Mouse (Mus musculus): ENCODE measurements around the gene Kat8. TPM values are rescaled to one million over a fixed set of nuclear protein-coding genes. Genes with fewer than 3 reads are reported as not detected.
A peak's percentile ranks its signal among the peaks of the same experiment; 100 is the strongest.
"Not testable (repeated sequence)": the region's sequence is repeated elsewhere in the genome, so short reads cannot be mapped to it uniquely, and the experiment has no call there.

Kat8 gene
- total RNA-seq, 1 experiment = 35.1 TPM

GRCm38 (mm10) chr7:127894480-127894879, 17.8 kb upstream of the Kat8 start:
- TF ChIP-seq ZNF384 (IDR thresholded peaks at IDR 0.05; ENCODE audit: low read depth, low read length) = no peak
- no peak for TF ChIP-seq CHD2 (IDR thresholded peaks at IDR 0.05; ENCODE audit: low read depth, low read length)
- no peak for TF ChIP-seq HCFC1 (IDR thresholded peaks at IDR 0.05; ENCODE audit: borderline replicate concordance, insufficient read depth, low read length)
- no peak for TF ChIP-seq MAFK (IDR thresholded peaks at IDR 0.05; ENCODE audit: insufficient read depth, low read depth, low read length)
- TF ChIP-seq ZC3H11A (IDR thresholded peaks at IDR 0.05; ENCODE audit: borderline replicate concordance, low read depth, low read length) = no peak
- peaks cover 0 to 5% of the 10 kb centered on the region in 2 experiments; a peak in 1 of 4 replicates for H3K4me1 ChIP-seq (ENCODE audit: control insufficient read depth in 2 of 2, insufficient read depth in 2 of 2, low read length in 2 of 2, poor library complexity in 1 of 2)
- no peak for DNase-seq (ENCODE audit: low read depth, low spot score)
- in situ Hi-C loops (cut with MboI; ENCODE audit: low sequenced_read_pairs in 2 of 2, unreplicated experiment in 2 of 2) = no loop called here
- peaks cover 10% of the 10 kb centered on the region; the same call in 1 of the 2 replicates for H3K36me3 ChIP-seq (ENCODE audit: control insufficient read depth, insufficient read depth, low read length, poor library complexity, severe bottlenecking)
- H3K9me3 ChIP-seq (ENCODE audit: control insufficient read depth, insufficient read depth, low read depth, low read length) = no peaks in the 10 kb centered on the region
- peak overlapping the region in 1 of 2 experiments; percentile 78; a peak in 3 of 4 replicates for H3K4me3 ChIP-seq (ENCODE audit: insufficient read depth in 1 of 2, low read depth in 1 of 2, low read length in 2 of 2, poor library complexity in 1 of 2, severe bottlenecking in 1 of 2)
- no peak overlapping the region for H3K27ac ChIP-seq (ENCODE audit: insufficient read depth, low read depth, low read length, poor library complexity, severe bottlenecking)
- H3K9ac ChIP-seq (ENCODE audit: insufficient read depth, low read depth, low read length, poor library complexity, severe bottlenecking) = peak overlapping the region; percentile 20; the same call in 1 of the 2 replicates

- peaks cover 7% of the 10 kb centered on the region; the same call in 1 of the 2 replicates for H3K36me3 ChIP-seq (ENCODE audit: control insufficient read depth, insufficient read depth, low read length, poor library complexity, severe bottlenecking)
- TF ChIP-seq CHD2 (IDR thresholded peaks at IDR 0.05; ENCODE audit: low read depth, low read length) (peak; percentile 51; the same call in 1 of the 2 replicates), HCFC1 (IDR thresholded peaks at IDR 0.05; ENCODE audit: borderline replicate concordance, insufficient read depth, low read length) (peak; percentile 93), ZNF384 (IDR thresholded peaks at IDR 0.05; ENCODE audit: low read depth, low read length) (no peak), MAFK (IDR thresholded peaks at IDR 0.05; ENCODE audit: insufficient read depth, low read depth, low read length) (no peak), ZC3H11A (IDR thresholded peaks at IDR 0.05; ENCODE audit: borderline replicate concordance, low read depth, low read length) (no peak)
- peak within 1 kb of the TSS; percentile 60 for H3K9ac ChIP-seq (ENCODE audit: insufficient read depth, low read depth, low read length, poor library complexity, severe bottlenecking)
- H3K9me3 ChIP-seq (ENCODE audit: control insufficient read depth, insufficient read depth, low read depth, low read length) = no peaks in the 10 kb centered on the region
- in situ Hi-C loops (cut with MboI; ENCODE audit: low sequenced_read_pairs in 2 of 2, unreplicated experiment in 2 of 2) = no loop called here
- peak within 1 kb of the TSS; percentile 71 to 78 for H3K4me3 ChIP-seq (ENCODE audit: insufficient read depth in 1 of 2, low read depth in 1 of 2, low read length in 2 of 2, poor library complexity in 1 of 2, severe bottlenecking in 1 of 2)
- peak; percentile 93 for DNase-seq (ENCODE audit: low read depth, low spot score)
- 0 out of 2 replicates have a peak within 1 kb of the TSS, but pooled peaks have one; percentile 22 for H3K27ac ChIP-seq (ENCODE audit: insufficient read depth, low read depth, low read length, poor library complexity, severe bottlenecking)
- H3K4me1 ChIP-seq (ENCODE audit: control insufficient read depth in 2 of 2, insufficient read depth in 2 of 2, low read length in 2 of 2, poor library complexity in 1 of 2) = peaks cover 0 to 5% of the 10 kb centered on the region in 2 experiments; a peak in 1 of 4 replicates
Observed at GRCm38 (mm10) chr7:127895442-127895841, 16.9 kb upstream of the Kat8 start, which contains the start of the genes Gm21974 and Vkorc1. Gene Gm21974 (minus strand): TSS chr7:127895454. Gene Vkorc1 (minus strand): TSS chr7:127895617.

GRCm38 (mm10) chr7:127895891-127896290, 16.4 kb upstream of the Kat8 start:
- H3K4me1 ChIP-seq (ENCODE audit: control insufficient read depth in 2 of 2, insufficient read depth in 2 of 2, low read length in 2 of 2, poor library complexity in 1 of 2); H3K9me3 ChIP-seq (ENCODE audit: control insufficient read depth, insufficient read depth, low read depth, low read length); H3K36me3 ChIP-seq (ENCODE audit: control insufficient read depth, insufficient read depth, low read length, poor library complexity, severe bottlenecking); in situ Hi-C loops (cut with MboI; ENCODE audit: low sequenced_read_pairs in 2 of 2, unreplicated experiment in 2 of 2); H3K27ac ChIP-seq (ENCODE audit: insufficient read depth, low read depth, low read length, poor library complexity, severe bottlenecking); DNase-seq (ENCODE audit: low read depth, low spot score): not testable (repeated sequence)
- Histone ChIP-seq H3K4me3 (ENCODE audit: insufficient read depth in 1 of 2, low read depth in 1 of 2, low read length in 2 of 2, poor library complexity in 1 of 2, severe bottlenecking in 1 of 2) (peak overlapping the region; percentile 9 to 78; a peak in 3 of 4 replicates), H3K9ac (ENCODE audit: insufficient read depth, low read depth, low read length, poor library complexity, severe bottlenecking) (peak overlapping the region; percentile 31; the same call in 1 of the 2 replicates)

- in situ Hi-C loops (cut with MboI; ENCODE audit: low sequenced_read_pairs in 2 of 2, unreplicated experiment in 2 of 2) = no loop called here
- H3K4me3 ChIP-seq (ENCODE audit: insufficient read depth in 1 of 2, low read depth in 1 of 2, low read length in 2 of 2, poor library complexity in 1 of 2, severe bottlenecking in 1 of 2) = 0 out of 4 replicates have a peak overlapping the region, but pooled peaks of 1 of the 2 experiments have one; percentile 3
- no peaks in the 10 kb centered on the region for H3K9me3 ChIP-seq (ENCODE audit: control insufficient read depth, insufficient read depth, low read depth, low read length)
- 0 out of 2 replicates have a peak, but pooled peaks have one; percentile 3 for TF ChIP-seq ZC3H11A (IDR thresholded peaks at IDR 0.05; ENCODE audit: borderline replicate concordance, low read depth, low read length)
- TF ChIP-seq HCFC1 (IDR thresholded peaks at IDR 0.05; ENCODE audit: borderline replicate concordance, insufficient read depth, low read length) = peak; percentile 28; the same call in 1 of the 2 replicates
- no peak for TF ChIP-seq ZNF384 (IDR thresholded peaks at IDR 0.05; ENCODE audit: low read depth, low read length)
- DNase-seq (ENCODE audit: low read depth, low spot score) = peak; percentile 84
- peaks cover 7% of the 10 kb centered on the region; the same call in 1 of the 2 replicates for H3K36me3 ChIP-seq (ENCODE audit: control insufficient read depth, insufficient read depth, low read length, poor library complexity, severe bottlenecking)
- H3K9ac ChIP-seq (ENCODE audit: insufficient read depth, low read depth, low read length, poor library complexity, severe bottlenecking) = no peak overlapping the region
- no peak overlapping the region for H3K27ac ChIP-seq (ENCODE audit: insufficient read depth, low read depth, low read length, poor library complexity, severe bottlenecking)
- peaks cover 0 to 5% of the 10 kb centered on the region in 2 experiments; a peak in 1 of 4 replicates for H3K4me1 ChIP-seq (ENCODE audit: control insufficient read depth in 2 of 2, insufficient read depth in 2 of 2, low read length in 2 of 2, poor library complexity in 1 of 2)
Observed at GRCm38 (mm10) chr7:127896384-127896783, 15.9 kb upstream of the Kat8 start.

- TF ChIP-seq HCFC1 (IDR thresholded peaks at IDR 0.05; ENCODE audit: borderline replicate concordance, insufficient read depth, low read length) (no peak), MAFK (IDR thresholded peaks at IDR 0.05; ENCODE audit: insufficient read depth, low read depth, low read length) (no peak), CHD2 (IDR thresholded peaks at IDR 0.05; ENCODE audit: low read depth, low read length) (no peak), ZC3H11A (IDR thresholded peaks at IDR 0.05; ENCODE audit: borderline replicate concordance, low read depth, low read length) (no peak), ZNF384 (IDR thresholded peaks at IDR 0.05; ENCODE audit: low read depth, low read length) (no peak)
- in situ Hi-C loops (cut with MboI; ENCODE audit: low sequenced_read_pairs in 2 of 2, unreplicated experiment in 2 of 2) = no loop called here
- Histone ChIP-seq H3K9ac (ENCODE audit: insufficient read depth, low read depth, low read length, poor library complexity, severe bottlenecking) (no peak overlapping the region), H3K4me3 (ENCODE audit: insufficient read depth in 1 of 2, low read depth in 1 of 2, low read length in 2 of 2, poor library complexity in 1 of 2, severe bottlenecking in 1 of 2) (no peak overlapping the region), H3K9me3 (ENCODE audit: control insufficient read depth, insufficient read depth, low read depth, low read length) (no peaks in the 10 kb centered on the region), H3K27ac (ENCODE audit: insufficient read depth, low read depth, low read length, poor library complexity, severe bottlenecking) (no peak overlapping the region), H3K36me3 (ENCODE audit: control insufficient read depth, insufficient read depth, low read length, poor library complexity, severe bottlenecking) (peaks cover 7% of the 10 kb centered on the region; the same call in 1 of the 2 replicates), H3K4me1 (ENCODE audit: control insufficient read depth in 2 of 2, insufficient read depth in 2 of 2, low read length in 2 of 2, poor library complexity in 1 of 2) (peaks cover 0 to 5% of the 10 kb centered on the region in 2 experiments; a peak in 1 of 4 replicates)
- no peak for DNase-seq (ENCODE audit: low read depth, low spot score)
Observed at GRCm38 (mm10) chr7:127897542-127897941, 14.8 kb upstream of the Kat8 start.
